Mouse (Mus musculus): ENCODE results near the gene Osbpl6. TPM values are rescaled to one million over a fixed set of nuclear protein-coding genes. Genes with fewer than 3 reads are reported as not detected.

Gene Osbpl6
- polyA plus RNA-seq, 1 experiment from 2014 or later = 11.8 TPM

- Histone ChIP-seq H3K27ac (replicated peaks; ENCODE audit: low read depth, low read length) (no peak overlapping the region), H3K9ac (replicated peaks; ENCODE audit: low read length) (no peak overlapping the region), H3K4me3 (ENCODE audit: low read depth, low read length) (no peak overlapping the region), H3K4me1 (ENCODE audit: control insufficient read depth, insufficient read depth, low read length) (no peaks in the 10 kb centered on the region), H3K9me3 (replicated peaks; ENCODE audit: control insufficient read depth, low read length) (no peaks in the 10 kb centered on the region), H3K36me3 (replicated peaks; ENCODE audit: control insufficient read depth, insufficient read depth, low read depth, low read length) (no peaks in the 10 kb centered on the region), H3K4me2 (ENCODE audit: low read depth, low read length) (no peak overlapping the region), H3K27me3 (ENCODE audit: control insufficient read depth, insufficient read depth, low read length) (no peaks in the 10 kb centered on the region)
- WGBS = 65% methylated on average over 11 of the region's 11 CpGs
- DNase-seq (ENCODE audit: low spot score) (no peak), ATAC-seq (replicated peaks; ENCODE audit: insufficient number of reproducible peaks, low FRiP score, low TSS enrichment, low read depth) (no peak)
These were observed 149.7 kb downstream of the Osbpl6 start for GRCm38 (mm10) chr2:76555852-76556558.

- no peaks in the 10 kb centered on the region for H3K27me3 ChIP-seq (ENCODE audit: control insufficient read depth, insufficient read depth, low read length)
- H3K9ac ChIP-seq (replicated peaks; ENCODE audit: low read length) = no peak overlapping the region
- DNase-seq (ENCODE audit: low spot score) (no peak), ATAC-seq (replicated peaks; ENCODE audit: insufficient number of reproducible peaks, low FRiP score, low TSS enrichment, low read depth) (no peak)
- WGBS = 90% methylated on average over 10 of the region's 10 CpGs
- no peaks in the 10 kb centered on the region for H3K36me3 ChIP-seq (replicated peaks; ENCODE audit: control insufficient read depth, insufficient read depth, low read depth, low read length)
- H3K4me1 ChIP-seq (ENCODE audit: control insufficient read depth, insufficient read depth, low read length) = no peaks in the 10 kb centered on the region
- no peak overlapping the region for H3K4me3 ChIP-seq (ENCODE audit: low read depth, low read length)
- no peak overlapping the region for H3K27ac ChIP-seq (replicated peaks; ENCODE audit: low read depth, low read length)
- H3K9me3 ChIP-seq (replicated peaks; ENCODE audit: control insufficient read depth, low read length) = no peaks in the 10 kb centered on the region
- no peak overlapping the region for H3K4me2 ChIP-seq (ENCODE audit: low read depth, low read length)
These were observed 153.8 kb downstream of the Osbpl6 start for GRCm38 (mm10) chr2:76560146-76560545.

DNA sequence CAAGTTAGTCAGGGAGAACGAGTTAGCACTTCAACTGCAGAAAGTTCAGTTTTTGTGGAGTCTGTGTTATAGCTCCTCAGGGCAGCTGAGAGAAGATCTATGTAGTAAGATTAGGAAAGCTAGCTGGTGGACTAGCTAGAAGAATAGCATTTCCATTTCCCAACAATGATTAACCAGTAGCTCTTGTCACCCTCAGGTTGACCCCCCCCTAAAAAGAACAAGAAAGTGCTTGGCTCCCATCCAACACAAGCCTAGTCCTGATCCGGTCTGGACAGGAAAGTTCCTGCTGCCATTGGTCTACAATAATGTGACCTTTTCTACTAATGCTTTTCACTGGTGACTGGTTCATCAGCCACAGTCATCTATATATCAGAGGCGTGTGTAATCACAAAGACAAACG is 157.6 kb downstream of the Osbpl6 start:
- no peaks in the 10 kb centered on the region for H3K4me1 ChIP-seq (ENCODE audit: control insufficient read depth, insufficient read depth, low read length)
- DNase-seq (ENCODE audit: low spot score) (no peak), ATAC-seq (replicated peaks; ENCODE audit: insufficient number of reproducible peaks, low FRiP score, low TSS enrichment, low read depth) (no peak)
- no peak overlapping the region for H3K9ac ChIP-seq (replicated peaks; ENCODE audit: low read length)
- no peak overlapping the region for H3K27ac ChIP-seq (replicated peaks; ENCODE audit: low read depth, low read length)
- H3K4me3 ChIP-seq (ENCODE audit: low read depth, low read length) = no peak overlapping the region
- H3K27me3 ChIP-seq (ENCODE audit: control insufficient read depth, insufficient read depth, low read length) = no peaks in the 10 kb centered on the region
- H3K36me3 ChIP-seq (replicated peaks; ENCODE audit: control insufficient read depth, insufficient read depth, low read depth, low read length) = no peaks in the 10 kb centered on the region
- no peaks in the 10 kb centered on the region for H3K9me3 ChIP-seq (replicated peaks; ENCODE audit: control insufficient read depth, low read length)
- 87% methylated on average over 4 of the region's 4 CpGs for WGBS
- H3K4me2 ChIP-seq (ENCODE audit: low read depth, low read length) = no peak overlapping the region

DNA sequence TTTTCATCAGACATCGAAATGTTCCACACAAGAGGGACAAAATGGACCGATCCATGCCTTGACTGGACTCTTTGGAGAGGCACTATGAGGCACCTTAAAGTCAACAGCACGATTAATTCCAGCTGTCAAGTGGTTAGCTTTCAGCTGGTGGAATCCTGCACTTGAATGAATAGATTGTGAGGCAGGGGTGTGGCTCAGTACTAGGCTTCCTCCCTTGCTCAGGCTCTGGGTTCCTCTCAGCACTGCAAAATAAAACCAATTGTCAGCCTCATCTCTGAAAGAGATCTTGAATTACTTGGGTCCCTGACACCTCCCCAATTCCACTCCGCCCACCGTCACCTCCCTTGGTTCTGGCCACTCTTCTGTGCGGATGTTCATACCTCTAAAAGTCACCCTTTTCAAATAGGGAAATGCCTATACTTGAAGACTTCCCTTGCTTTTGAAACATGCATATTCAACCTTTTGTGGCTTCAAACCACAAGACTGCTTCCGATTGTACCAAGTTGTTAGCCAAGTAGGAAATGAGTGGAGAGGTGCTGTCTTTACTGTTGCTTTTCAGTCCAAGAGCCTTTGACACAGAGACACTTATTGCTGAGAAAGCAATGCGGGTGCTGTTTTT is 160.7 kb downstream of the Osbpl6 start:
- Histone ChIP-seq H3K4me1 (ENCODE audit: control insufficient read depth, insufficient read depth, low read length) (no peaks in the 10 kb centered on the region), H3K27me3 (ENCODE audit: control insufficient read depth, insufficient read depth, low read length) (no peaks in the 10 kb centered on the region), H3K4me3 (ENCODE audit: low read depth, low read length) (no peak overlapping the region), H3K9ac (replicated peaks; ENCODE audit: low read length) (no peak overlapping the region), H3K27ac (replicated peaks; ENCODE audit: low read depth, low read length) (no peak overlapping the region), H3K4me2 (ENCODE audit: low read depth, low read length) (no peak overlapping the region), H3K36me3 (replicated peaks; ENCODE audit: control insufficient read depth, insufficient read depth, low read depth, low read length) (no peaks in the 10 kb centered on the region), H3K9me3 (replicated peaks; ENCODE audit: control insufficient read depth, low read length) (no peaks in the 10 kb centered on the region)
- WGBS = 81% methylated on average over 8 of the region's 8 CpGs
- no peak for ATAC-seq (replicated peaks; ENCODE audit: insufficient number of reproducible peaks, low FRiP score, low TSS enrichment, low read depth)
- DNase-seq (ENCODE audit: low spot score) = no peak

GRCm38 (mm10) chr2:76571543-76571942 is 165.2 kb downstream of the Osbpl6 start:
- ATAC-seq (replicated peaks; ENCODE audit: insufficient number of reproducible peaks, low FRiP score, low TSS enrichment, low read depth) (no peak), DNase-seq (ENCODE audit: low spot score) (no peak)
- H3K4me3 ChIP-seq (ENCODE audit: low read depth, low read length) = no peak overlapping the region
- H3K27ac ChIP-seq (replicated peaks; ENCODE audit: low read depth, low read length) = no peak overlapping the region
- no peaks in the 10 kb centered on the region for H3K4me1 ChIP-seq (ENCODE audit: control insufficient read depth, insufficient read depth, low read length)
- no peaks in the 10 kb centered on the region for H3K36me3 ChIP-seq (replicated peaks; ENCODE audit: control insufficient read depth, insufficient read depth, low read depth, low read length)
- H3K27me3 ChIP-seq (ENCODE audit: control insufficient read depth, insufficient read depth, low read length) = no peaks in the 10 kb centered on the region
- H3K4me2 ChIP-seq (ENCODE audit: low read depth, low read length) = no peak overlapping the region
- H3K9ac ChIP-seq (replicated peaks; ENCODE audit: low read length) = no peak overlapping the region
- WGBS = 72% methylated on average over 10 of the region's 10 CpGs
- H3K9me3 ChIP-seq (replicated peaks; ENCODE audit: control insufficient read depth, low read length) = no peaks in the 10 kb centered on the region

DNA sequence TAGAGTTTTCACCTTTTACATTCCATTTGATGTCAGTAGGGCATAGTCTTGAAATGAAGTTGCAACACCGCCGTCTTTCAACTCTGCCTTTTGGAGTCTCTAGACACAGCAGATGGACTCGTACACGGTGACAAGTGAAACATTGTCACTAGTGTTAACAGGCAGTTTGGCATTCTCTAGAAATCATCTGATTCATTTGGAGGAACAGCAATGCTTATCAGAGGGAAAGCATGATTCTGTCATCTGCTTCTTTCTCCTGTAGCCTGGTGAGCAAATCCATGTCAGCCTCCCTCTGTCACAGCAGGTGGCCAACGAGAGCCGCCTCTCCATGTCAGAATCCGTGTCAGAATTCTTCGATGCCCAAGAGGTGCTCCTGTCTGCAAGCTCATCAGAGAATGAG is 172.6 kb downstream of the Osbpl6 start:
- WGBS = 90% methylated on average over 8 of the region's 8 CpGs
- no peak for ATAC-seq (replicated peaks; ENCODE audit: insufficient number of reproducible peaks, low FRiP score, low TSS enrichment, low read depth)

GRCm38 (mm10) chr2:76585090-76585489 is 178.8 kb downstream of the Osbpl6 start:
- H3K9me3 ChIP-seq (replicated peaks; ENCODE audit: control insufficient read depth, low read length) = no peaks in the 10 kb centered on the region
- no peaks in the 10 kb centered on the region for H3K4me1 ChIP-seq (ENCODE audit: control insufficient read depth, insufficient read depth, low read length)
- WGBS = 92% methylated on average over 13 of the region's 13 CpGs
- H3K27me3 ChIP-seq (ENCODE audit: control insufficient read depth, insufficient read depth, low read length) = no peaks in the 10 kb centered on the region
- no peak overlapping the region for H3K27ac ChIP-seq (replicated peaks; ENCODE audit: low read depth, low read length)
- no peak overlapping the region for H3K4me2 ChIP-seq (ENCODE audit: low read depth, low read length)
- no peak overlapping the region for H3K4me3 ChIP-seq (ENCODE audit: low read depth, low read length)
- ATAC-seq (replicated peaks; ENCODE audit: insufficient number of reproducible peaks, low FRiP score, low TSS enrichment, low read depth) (no peak), DNase-seq (ENCODE audit: low spot score) (no peak)
- H3K36me3 ChIP-seq (replicated peaks; ENCODE audit: control insufficient read depth, insufficient read depth, low read depth, low read length) = no peaks in the 10 kb centered on the region; the same call in none of the 2 replicates
- no peak overlapping the region for H3K9ac ChIP-seq (replicated peaks; ENCODE audit: low read length)

More for the DNA sequence above, 172.6 kb downstream of the Osbpl6 start:
- H3K4me3 ChIP-seq (ENCODE audit: low read depth, low read length) = no peak overlapping the region
- no peak overlapping the region for H3K4me2 ChIP-seq (ENCODE audit: low read depth, low read length)
- no peaks in the 10 kb centered on the region for H3K9me3 ChIP-seq (replicated peaks; ENCODE audit: control insufficient read depth, low read length)
- DNase-seq (ENCODE audit: low spot score) = no peak
- H3K4me1 ChIP-seq (ENCODE audit: control insufficient read depth, insufficient read depth, low read length) = no peaks in the 10 kb centered on the region
- no peaks in the 10 kb centered on the region for H3K36me3 ChIP-seq (replicated peaks; ENCODE audit: control insufficient read depth, insufficient read depth, low read depth, low read length)
- H3K27ac ChIP-seq (replicated peaks; ENCODE audit: low read depth, low read length) = no peak overlapping the region
- H3K9ac ChIP-seq (replicated peaks; ENCODE audit: low read length) = no peak overlapping the region
- H3K27me3 ChIP-seq (ENCODE audit: control insufficient read depth, insufficient read depth, low read length) = no peaks in the 10 kb centered on the region

DNA sequence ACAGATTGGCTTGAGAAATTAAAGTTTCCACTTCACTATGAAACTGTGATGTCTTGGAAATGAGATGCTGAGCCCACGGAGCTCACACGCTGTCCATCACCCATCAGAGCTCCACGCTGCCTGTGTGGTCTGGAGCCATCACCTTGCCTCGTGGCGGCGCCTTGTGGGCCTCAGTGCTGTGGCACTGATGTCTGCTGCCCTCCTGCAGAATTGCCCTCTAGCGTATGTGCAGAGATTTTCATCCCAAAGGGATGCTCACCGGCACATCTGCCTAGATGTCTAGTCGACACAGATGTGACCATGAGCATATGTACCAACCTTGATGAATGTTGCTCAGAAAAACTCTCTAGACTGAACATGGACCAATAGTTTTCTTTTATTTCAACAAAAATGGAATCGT is 180.6 kb downstream of the Osbpl6 start:
- WGBS = 79% methylated on average over 10 of the region's 10 CpGs
- no peaks in the 10 kb centered on the region for H3K9me3 ChIP-seq (replicated peaks; ENCODE audit: control insufficient read depth, low read length)
- no peaks in the 10 kb centered on the region; the same call in none of the 2 replicates for H3K36me3 ChIP-seq (replicated peaks; ENCODE audit: control insufficient read depth, insufficient read depth, low read depth, low read length)
- no peak for DNase-seq (ENCODE audit: low spot score)
- no peaks in the 10 kb centered on the region for H3K27me3 ChIP-seq (ENCODE audit: control insufficient read depth, insufficient read depth, low read length)
- H3K4me1 ChIP-seq (ENCODE audit: control insufficient read depth, insufficient read depth, low read length) = no peaks in the 10 kb centered on the region
- H3K4me2 ChIP-seq (ENCODE audit: low read depth, low read length) = no peak overlapping the region
- H3K9ac ChIP-seq (replicated peaks; ENCODE audit: low read length) = no peak overlapping the region
- H3K4me3 ChIP-seq (ENCODE audit: low read depth, low read length) = no peak overlapping the region
- no peak overlapping the region for H3K27ac ChIP-seq (replicated peaks; ENCODE audit: low read depth, low read length)
- ATAC-seq (replicated peaks; ENCODE audit: insufficient number of reproducible peaks, low FRiP score, low TSS enrichment, low read depth) = no peak
